Mouse (Mus musculus) megakaryocyte, embryonic 14.5 days (primary cell): ENCODE measurements around the gene Chrnd.

Source experiments
- FLI1 ChIP-seq: IDR thresholded peaks from 2 replicates; pipeline ENCODE4 v1.6.1; 2012; ENCODE audit warnings: low read length, inconsistent platforms, mixed read lengths
- GATA1 ChIP-seq: IDR thresholded peaks from 3 replicates; pipeline ENCODE4 v1.6.1; 2012; ENCODE audit warnings: mixed read lengths, low read length, inconsistent platforms, borderline replicate concordance

DNA sequence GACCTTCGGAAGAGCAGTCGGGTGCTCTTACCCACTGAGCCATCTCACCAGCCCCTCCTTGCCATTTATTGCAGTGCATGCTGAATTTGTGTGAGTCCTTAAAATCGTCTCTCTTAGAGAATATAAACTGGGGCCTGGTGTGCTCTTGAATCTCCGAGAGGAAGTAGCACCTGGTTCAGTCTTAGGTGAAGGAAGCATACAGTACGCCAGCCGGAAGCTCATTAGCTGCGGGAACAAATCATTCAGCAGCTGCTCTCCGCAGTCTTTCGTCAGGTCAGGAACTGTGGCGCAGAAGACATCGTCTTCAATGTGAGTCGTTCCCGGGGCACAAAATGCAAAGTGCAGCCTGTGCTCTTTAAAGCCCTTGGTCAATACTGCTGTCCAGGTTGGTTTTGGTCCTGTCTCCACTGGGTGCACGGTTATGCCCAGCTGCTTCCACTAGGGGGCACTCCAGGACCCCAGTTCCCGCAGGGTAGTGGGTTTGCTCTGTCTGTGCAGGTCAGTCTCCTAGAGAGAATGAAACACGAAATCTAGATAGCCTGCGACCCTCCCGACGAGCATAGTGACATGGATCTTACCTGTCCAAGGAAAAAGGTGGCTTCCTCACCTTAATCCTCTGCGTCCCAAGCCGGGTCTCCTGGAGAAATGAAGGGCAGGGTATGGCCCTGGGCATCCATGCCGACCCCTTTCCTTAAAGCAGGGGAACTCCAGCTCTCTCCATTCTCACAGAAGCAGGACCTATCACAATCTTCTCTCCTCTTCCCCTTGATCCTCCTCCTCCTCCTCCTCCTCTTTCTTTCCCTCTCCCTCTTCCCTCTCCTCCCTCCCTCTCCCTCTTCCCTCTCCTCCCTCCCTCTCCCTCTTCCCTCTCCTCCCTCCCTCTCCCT, 55.8 kb downstream of the Chrnd start:
- TF ChIP-seq GATA1 (no peak), FLI1 (no peak)
